Mouse (Mus musculus): ENCODE data around the gene Tulp2.

DNA sequence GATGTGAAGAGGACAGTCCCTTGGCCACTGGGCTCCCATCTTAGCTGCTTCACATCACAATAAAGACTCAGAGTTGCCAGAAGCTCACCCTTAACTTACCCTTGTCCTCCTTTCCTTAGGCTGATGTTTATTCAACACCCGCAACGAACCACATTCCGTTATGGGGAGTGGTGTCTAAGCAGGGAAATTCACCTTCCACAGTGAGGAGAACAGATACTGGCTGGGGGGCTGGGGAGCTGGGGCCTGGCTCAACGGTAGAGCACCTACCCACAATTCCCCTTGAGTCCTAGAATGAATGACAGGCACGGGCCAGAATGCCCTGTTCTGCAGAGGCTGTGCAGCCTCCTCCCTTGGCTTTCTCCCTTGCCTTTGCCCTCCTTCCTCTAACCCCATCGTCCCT, 77.2 kb downstream of the Tulp2 start:
- TF ChIP-seq POLR2A (IDR thresholded peaks at IDR 0.05; ENCODE audit: low read depth, low read length) (no peak), CTCF (conservative IDR thresholded peaks at IDR 0.05; ENCODE audit: insufficient read depth, insufficient read length, low read depth, low read length) (no peak)
